Mouse (Mus musculus): ENCODE measurements at regions not wholly inside any gene's neighbourhood (a gene's known extent, or its start where the extent isn't known, plus 50 kb on each side); places are given as distances from the start of the nearest gene placed in this dataset.

DNA sequence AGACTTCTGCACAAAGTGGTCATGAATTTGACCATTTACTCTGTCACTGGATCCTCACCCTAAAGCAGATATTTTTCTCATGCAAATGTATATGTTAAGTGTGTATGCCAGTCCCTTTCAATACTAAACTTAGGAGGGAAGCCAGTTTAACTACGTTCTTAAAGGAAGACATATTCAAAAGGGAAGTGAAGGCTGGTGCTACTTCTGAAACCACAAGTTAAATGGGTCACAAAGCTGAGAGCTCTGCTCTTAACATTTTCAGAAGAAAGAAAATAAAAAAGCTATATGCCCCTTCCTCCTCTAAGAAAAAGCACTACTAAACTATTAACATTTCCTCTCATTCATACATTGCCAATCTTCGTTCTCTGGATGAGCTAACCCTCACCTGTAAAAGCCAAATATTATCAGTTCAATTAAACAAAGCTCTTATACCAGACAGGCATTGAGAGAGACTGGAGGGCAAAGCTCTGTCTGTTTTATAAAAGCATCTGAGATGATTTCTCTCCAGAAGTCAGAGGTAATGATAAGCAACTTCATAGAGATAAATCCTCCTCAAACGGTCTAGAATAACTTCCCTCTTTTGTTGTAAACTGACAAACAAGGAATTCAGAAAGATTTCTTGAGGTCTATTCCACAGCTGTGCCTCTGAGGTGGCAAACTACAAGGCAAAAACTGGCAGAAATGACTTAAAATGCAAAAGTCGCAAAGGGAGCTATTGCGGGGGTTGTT, 82.7 kb upstream of the Klf6 start:
- no peak for DNase-seq (ENCODE audit: low spot score in 2 of 2)

DNA sequence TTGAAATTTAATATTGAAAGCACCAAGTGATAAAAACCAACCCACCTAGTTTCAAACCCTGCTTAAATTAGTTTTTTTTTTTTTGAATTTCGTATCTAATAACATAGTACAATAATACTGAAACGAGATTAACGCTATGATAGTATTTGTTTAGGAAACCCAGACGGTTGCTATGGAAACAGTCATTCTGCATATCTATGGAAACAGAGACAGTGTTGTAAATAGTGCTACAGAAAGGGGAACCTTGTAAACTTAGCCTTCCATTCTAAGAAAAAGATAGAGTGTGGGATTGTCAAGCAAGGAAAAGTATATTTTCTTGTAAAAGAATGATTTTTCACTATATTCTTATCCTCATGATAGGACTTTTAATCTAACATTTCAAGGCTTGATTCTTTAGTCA, 81.9 kb upstream of the Klf6 start:
- no peak for DNase-seq (ENCODE audit: low spot score in 2 of 2)

DNA sequence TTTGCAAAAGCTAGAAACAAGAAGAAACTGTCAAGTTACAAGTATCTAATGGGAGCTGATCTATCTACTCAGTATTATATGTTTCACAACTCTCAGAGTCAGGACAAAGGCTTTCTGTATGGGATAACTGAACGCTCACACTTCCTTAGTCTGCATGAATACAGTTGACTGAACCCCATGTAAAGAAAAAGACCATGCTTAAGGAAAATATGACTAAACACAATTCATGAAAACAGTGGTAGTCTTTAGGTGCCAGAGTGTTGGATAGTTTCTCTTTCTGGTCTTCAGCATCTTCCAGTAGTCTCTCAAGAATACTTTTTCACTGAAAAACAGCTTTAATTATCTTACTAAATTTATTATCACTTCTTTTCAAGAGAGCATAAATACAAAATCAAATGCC, 78.7 kb upstream of the Klf6 start:
- no peak for DNase-seq (ENCODE audit: low spot score in 2 of 2)

DNA sequence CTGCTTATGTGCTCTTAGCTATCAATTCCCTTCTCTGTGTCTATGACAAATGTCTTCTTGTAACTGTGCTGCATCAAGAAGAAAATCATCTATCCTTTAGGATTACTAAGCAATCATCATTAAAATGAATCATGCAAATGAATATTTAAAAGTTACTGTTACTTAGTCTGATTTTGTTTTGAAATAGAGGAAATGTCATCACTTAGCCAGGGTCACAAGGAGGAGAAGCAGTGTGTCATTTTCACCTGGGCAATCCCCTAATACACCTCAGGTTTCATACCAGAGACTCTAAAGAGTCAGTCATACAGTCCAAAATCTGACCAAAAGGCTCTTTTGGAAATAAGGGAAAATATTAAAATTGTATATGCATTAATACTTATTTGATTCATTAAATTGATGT, 74.2 kb upstream of the Klf6 start:
- no peak for DNase-seq (ENCODE audit: low spot score in 2 of 2)

DNA sequence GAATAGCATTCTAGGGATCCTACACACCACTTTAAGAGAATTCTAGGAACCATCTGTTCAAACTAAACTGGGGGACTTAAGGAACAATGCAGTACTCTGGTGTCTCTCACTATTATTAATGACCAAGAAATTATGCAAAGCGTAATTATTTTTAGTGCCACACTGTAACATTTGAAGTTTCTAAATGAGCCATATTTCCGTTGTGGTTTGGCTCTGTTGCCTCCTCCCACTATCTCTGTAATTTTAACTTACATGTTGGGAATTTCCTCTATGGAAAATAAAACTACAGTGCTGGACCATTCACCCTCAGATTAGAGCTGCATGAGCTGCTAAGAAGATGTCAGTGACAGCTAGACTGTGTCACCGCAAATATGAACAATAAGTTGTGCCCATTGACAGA, 72.0 kb upstream of the Klf6 start:
- no peak for DNase-seq (ENCODE audit: low spot score in 2 of 2)

DNA sequence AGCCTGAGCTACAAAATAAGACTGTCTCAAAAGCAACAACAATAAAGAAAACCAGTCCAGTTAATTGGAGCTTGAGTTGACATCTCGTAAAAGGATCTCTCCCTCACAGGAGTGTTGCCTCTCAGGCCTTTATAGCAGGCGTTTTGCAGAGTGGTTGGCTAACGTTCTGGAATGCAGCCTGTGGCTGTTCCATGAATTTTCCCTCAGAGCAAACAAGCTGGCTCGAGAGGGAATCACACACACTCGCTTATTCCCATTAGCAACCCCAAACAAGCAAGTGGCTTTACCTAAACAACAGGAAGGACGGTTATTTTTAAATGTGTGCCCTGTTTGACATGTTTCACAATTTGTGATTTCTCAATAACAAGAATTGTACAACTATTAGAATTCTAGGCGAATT, 59.2 kb upstream of the Klf6 start:
- DNase-seq (ENCODE audit: low spot score in 2 of 2) = peak; percentile 34 to 62

DNA sequence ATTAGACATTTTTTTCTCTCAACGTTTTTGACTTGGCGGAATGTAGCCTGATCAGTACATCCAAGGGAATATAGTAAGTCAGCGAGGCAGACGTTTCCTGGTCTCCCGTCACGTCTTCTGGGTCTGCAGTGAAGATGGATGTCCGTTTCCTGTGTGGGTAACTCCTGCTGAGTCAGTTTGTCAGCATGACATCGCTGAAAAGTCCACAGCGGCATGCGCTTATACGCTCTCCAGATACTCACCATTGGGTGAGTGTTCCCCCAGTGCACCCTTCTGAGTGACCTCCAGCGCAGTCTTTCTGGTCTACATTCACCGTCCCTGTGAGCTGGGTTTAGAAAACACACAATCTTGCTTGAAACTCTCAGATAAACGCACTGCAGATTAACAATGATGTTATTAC, 58.5 kb upstream of the Klf6 start:
- DNase-seq (ENCODE audit: low spot score in 2 of 2) = peak; percentile 33 to 37

DNA sequence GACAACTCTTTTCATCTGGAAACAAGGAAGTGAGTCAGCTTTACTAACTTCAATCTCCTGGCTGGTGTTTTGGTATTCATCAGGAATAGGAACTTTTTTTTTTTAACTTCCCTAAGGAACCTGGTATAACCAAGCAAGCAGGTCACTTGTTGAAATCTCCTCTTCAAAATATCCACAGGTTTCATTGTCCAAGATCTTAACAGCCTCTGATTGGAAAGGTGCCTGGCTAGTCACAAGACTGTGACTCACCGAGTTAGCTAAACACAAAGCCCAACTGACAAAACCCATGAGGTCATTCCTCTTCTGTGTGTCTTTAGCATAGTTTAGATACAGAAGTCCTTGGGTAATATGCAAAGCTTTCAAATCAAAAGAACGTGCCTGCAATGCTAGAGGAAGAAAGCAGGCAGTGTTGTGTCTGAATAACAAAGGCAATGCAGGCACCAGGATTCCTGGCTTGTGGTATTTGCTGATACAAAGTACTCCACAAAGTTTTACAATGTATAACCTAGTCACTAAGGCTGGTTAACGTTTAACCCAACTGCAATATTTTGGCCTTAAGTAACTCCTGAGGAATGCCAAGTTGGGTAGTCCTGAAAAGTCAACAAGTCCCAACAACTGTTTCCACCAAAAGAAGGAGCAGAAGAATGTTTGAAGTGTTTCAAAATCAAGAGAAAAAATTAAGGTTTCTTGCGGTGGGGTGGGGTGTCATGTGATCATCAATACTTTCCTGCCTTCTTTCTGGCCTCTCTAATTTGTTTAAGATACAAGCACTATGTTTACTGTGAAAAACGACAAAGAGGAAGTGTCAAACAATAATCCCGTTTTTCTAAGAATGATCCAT, 57.5 kb upstream of the Klf6 start:
- DNase-seq (ENCODE audit: low spot score in 2 of 2) = peak; percentile 76 to 84

DNA sequence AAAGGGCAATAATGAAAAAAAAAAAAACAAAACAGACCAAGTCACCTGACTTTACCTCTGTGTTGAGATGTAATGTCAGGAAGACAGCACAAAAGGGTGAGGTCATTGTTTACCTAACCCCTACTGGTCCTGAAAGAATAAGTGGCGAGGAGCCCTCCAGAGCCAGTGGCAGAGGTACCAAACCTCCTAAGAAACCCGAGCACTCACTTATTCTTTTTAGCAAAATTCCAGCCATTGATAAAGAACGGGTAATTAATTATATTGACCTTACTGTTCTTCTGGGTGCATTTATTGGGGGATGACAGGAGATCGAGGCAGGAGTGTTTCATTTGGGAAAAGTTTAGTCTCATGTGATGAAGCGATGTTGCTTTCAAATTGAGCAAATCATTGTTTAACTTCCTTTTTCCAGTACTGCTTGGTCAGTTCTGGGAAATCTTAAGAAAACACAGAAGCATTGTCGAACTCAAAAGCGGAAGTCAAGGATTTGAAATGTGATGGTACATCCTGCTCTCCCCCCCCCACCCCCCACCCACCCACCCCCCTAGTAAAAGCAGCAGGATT, 56.8 kb upstream of the Klf6 start:
- DNase-seq (ENCODE audit: low spot score in 2 of 2) = peak; percentile 45 to 53

DNA sequence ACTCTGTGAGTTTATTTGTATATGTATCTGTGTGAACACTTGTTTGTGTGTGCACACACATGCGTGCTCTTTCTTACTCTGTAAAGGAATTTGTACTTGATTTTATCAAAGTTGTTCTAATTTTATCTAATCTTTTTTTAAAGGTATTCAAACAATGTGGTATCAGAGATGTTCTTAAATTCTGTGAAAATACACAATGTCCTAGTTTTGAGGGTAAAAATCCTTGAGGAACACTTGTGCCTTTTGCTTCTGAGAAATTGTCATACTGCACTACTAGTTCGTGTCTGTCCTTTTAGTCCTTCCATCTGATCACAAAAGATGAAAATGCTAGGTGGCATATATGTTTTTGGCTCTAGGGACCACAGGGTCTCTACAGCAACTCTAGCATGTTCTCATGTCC, 52.9 kb upstream of the Klf6 start:
- no peak for DNase-seq (ENCODE audit: low spot score in 2 of 2)
